Mouse (Mus musculus) stomach, embryonic 16.5 days (tissue): ENCODE measurements around the gene Mknk1. TPM values are rescaled to one million over a fixed set of nuclear protein-coding genes. Genes with fewer than 3 reads are reported as not detected.

ENCODE experiments used
- ATAC-seq: fragments of 200-750 bp; cut with Nextera tagmentation; 2 replicates; pipeline ENCODE4 v1.8.0; 2017; ENCODE audit warnings: moderate number of reproducible peaks, moderate TSS enrichment; ENCODE audit not compliant: insufficient read depth, low FRiP score
- H3K27ac ChIP-seq: fragments of 300-500 bp; sonication (generic); 2 replicates; pipeline ENCODE4 v1.5.1; 2014; ENCODE audit warnings: low read length
- H3K27me3 ChIP-seq: fragments of 300-500 bp; sonication (generic); 2 replicates; pipeline ENCODE4 v1.6.1; 2014; ENCODE audit warnings: low read length, control low read depth, mixed read lengths; ENCODE audit not compliant: control insufficient read depth, insufficient read depth
- H3K36me3 ChIP-seq: fragments of 300-500 bp; sonication (generic); 2 replicates; pipeline ENCODE4 v1.6.1; 2014; ENCODE audit warnings: low read length; ENCODE audit not compliant: control insufficient read depth, insufficient read depth
- H3K4me1 ChIP-seq: fragments of 300-500 bp; sonication (generic); 2 replicates; pipeline ENCODE4 v1.6.1; 2014; ENCODE audit warnings: low read length, control low read depth, mixed read lengths; ENCODE audit not compliant: control insufficient read depth, insufficient read depth
- H3K4me2 ChIP-seq: fragments of 300-500 bp; sonication (generic); 2 replicates; pipeline ENCODE4 v1.6.1; 2014; ENCODE audit warnings: low read depth, low read length, mixed read lengths
- H3K4me3 ChIP-seq: fragments of 300-500 bp; sonication (generic); replicated peaks from 2 replicates; pipeline ENCODE4 v1.5.1; 2014; ENCODE audit warnings: mild to moderate bottlenecking, low read length
- H3K9ac ChIP-seq: fragments of 300-500 bp; sonication (generic); 2 replicates; pipeline ENCODE4 v1.6.1; 2014; ENCODE audit warnings: low read length
- H3K9me3 ChIP-seq: fragments of 300-500 bp; sonication (generic); replicated peaks from 2 replicates; pipeline ENCODE4 v1.6.1; 2016; ENCODE audit warnings: low read length, control low read depth; ENCODE audit not compliant: control insufficient read depth
- WGBS: fragments of 180-500 bp; shearing (Covaris S2); extraction: QIAGEN DNeasy Blood & Tissue Kit; methylation state at CpG from one replicate; pipeline ENCODE4 v1.1.7; 2014; 5-methylcytosine and 5-hydroxymethylcytosine counted together
- polyA plus RNA-seq: library from polyadenylated mRNA; unstranded; fragments of >200 nt; fragmentation: Nextera tagmentation; extraction: Ambion mirVana; gene quantifications from 2 replicates; pipeline ENCODE4 v1.2.1, GENCODE M21; 2015

Mknk1 gene
- polyA plus RNA-seq, 1 experiment from 2014 or later, result 42.4 TPM

GRCm38 (mm10) chr4:115869512-115870210 lies 30.7 kb downstream of the Mknk1 start:
- no peak overlapping the region for H3K4me2 ChIP-seq
- 54% methylated on average over 16 of the region's 16 CpGs for WGBS
- H3K9ac ChIP-seq, result no peak overlapping the region
- no peak overlapping the region for H3K27ac ChIP-seq
- no peak for ATAC-seq
- H3K36me3 ChIP-seq, result peaks cover 5% of the 10 kb centered on the region
- H3K9me3 ChIP-seq, result no peaks in the 10 kb centered on the region
- H3K4me3 ChIP-seq, result no peak overlapping the region
- H3K4me1 ChIP-seq, result no peaks in the 10 kb centered on the region
- no peaks in the 10 kb centered on the region for H3K27me3 ChIP-seq

- peaks cover 5% of the 10 kb centered on the region for H3K36me3 ChIP-seq
- no peak overlapping the region for H3K9ac ChIP-seq
- H3K27me3 ChIP-seq, result no peaks in the 10 kb centered on the region
- H3K4me2 ChIP-seq, result no peak overlapping the region
- H3K9me3 ChIP-seq, result no peaks in the 10 kb centered on the region
- 0 out of 2 replicates have a peak, but pooled peaks cover 3% of the 10 kb centered on the region for H3K4me1 ChIP-seq
- H3K4me3 ChIP-seq, result no peak overlapping the region
- H3K27ac ChIP-seq, result no peak overlapping the region
- WGBS, result 87% methylated on average over 3 of the region's 3 CpGs
- ATAC-seq, result no peak
These were observed 34.2 kb downstream of the Mknk1 start for GRCm38 (mm10) chr4:115873231-115873630.

DNA sequence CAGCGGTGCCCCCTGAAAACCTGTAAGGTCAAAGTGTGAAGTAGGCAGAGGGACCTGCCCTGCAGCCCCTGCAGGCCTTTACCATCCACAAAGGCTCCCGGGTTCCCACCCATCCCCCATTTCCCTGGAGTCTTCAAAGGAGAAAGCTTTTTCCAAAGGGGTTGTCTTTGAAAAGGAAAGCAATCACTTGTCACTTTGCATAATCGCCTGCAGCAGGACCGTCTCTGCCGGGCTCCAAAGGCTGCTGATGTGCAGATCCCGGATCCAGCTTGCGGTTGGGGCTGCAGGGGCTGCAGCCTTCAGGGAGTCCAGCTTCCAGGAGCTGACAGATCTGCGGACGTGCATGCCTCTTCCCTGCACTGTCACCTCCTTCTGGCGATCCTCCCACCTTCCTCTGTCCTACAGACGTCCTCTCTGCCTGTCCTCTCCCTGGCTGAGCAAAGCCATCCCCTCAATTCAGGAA lies 39.2 kb downstream of the Mknk1 start:
- H3K4me2 ChIP-seq, result no peak overlapping the region
- H3K27ac ChIP-seq, result no peak overlapping the region
- H3K27me3 ChIP-seq, result no peaks in the 10 kb centered on the region
- WGBS, result 20% methylated on average over 11 of the region's 11 CpGs
- H3K9ac ChIP-seq, result 0 out of 2 replicates have a peak overlapping the region, but pooled peaks have one; percentile 33
- 0 out of 2 replicates have a peak, but pooled peaks cover 3% of the 10 kb centered on the region for H3K4me1 ChIP-seq
- H3K36me3 ChIP-seq, result no peaks in the 10 kb centered on the region; the same call in 1 of the 2 replicates
- no peak overlapping the region for H3K4me3 ChIP-seq
- ATAC-seq, result no peak
- no peaks in the 10 kb centered on the region for H3K9me3 ChIP-seq

DNA sequence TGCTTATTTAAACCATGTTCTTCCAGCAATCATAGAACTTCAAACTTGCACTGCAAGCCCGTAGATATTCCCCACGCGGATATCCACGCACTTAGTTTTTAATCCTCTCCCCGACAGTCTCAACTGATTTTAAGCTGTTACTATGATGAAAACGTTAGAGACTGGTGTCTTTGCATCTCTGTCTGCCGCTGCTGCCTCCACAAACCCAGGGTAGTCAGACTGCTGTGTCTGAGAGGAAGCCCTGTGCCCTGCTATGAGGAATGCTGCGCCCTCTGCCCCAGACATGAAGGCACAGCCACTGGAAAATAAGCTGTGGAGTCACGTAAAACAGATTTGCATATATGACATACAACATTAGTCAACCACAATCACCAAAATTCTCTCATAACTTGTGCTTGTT lies 39.8 kb downstream of the Mknk1 start:
- no peak overlapping the region for H3K4me3 ChIP-seq
- 0 out of 2 replicates have a peak, but pooled peaks cover 3% of the 10 kb centered on the region for H3K4me1 ChIP-seq
- no peak for ATAC-seq
- H3K27ac ChIP-seq, result no peak overlapping the region
- H3K27me3 ChIP-seq, result no peaks in the 10 kb centered on the region
- H3K36me3 ChIP-seq, result no peaks in the 10 kb centered on the region; the same call in 1 of the 2 replicates
- H3K9me3 ChIP-seq, result no peaks in the 10 kb centered on the region
- no peak overlapping the region for H3K9ac ChIP-seq
- 47% methylated on average over 9 of the region's 9 CpGs for WGBS
- no peak overlapping the region for H3K4me2 ChIP-seq

GRCm38 (mm10) chr4:115881183-115881582 lies 42.2 kb downstream of the Mknk1 start:
- WGBS, result 15% methylated on average over 1 of the region's 1 CpGs
- no peak overlapping the region for H3K9ac ChIP-seq
- H3K4me1 ChIP-seq, result 0 out of 2 replicates have a peak, but pooled peaks cover 3% of the 10 kb centered on the region
- ATAC-seq, result no peak
- H3K4me3 ChIP-seq, result no peak overlapping the region
- H3K4me2 ChIP-seq, result no peak overlapping the region
- no peaks in the 10 kb centered on the region for H3K27me3 ChIP-seq
- H3K9me3 ChIP-seq, result no peaks in the 10 kb centered on the region
- H3K27ac ChIP-seq, result no peak overlapping the region
- no peaks in the 10 kb centered on the region for H3K36me3 ChIP-seq

DNA sequence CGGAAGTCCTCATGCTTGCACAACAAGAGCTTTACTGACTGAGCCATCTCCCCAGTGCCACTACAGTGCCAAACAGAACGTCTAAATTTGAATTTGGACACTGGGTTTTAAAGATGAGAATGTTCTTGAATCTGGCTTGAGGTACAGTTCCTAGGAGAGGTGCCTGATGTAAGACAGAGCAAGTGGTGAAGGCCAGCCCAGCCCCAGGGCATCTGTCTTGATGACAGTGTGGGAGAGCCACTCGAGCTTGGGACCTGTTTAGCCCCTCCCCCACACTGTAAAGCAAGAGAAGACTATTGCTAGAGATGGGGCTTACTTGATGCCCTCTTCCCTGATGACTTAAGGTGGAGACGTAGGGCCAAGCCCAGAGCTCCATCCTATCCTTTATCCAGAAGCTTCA lies 43.2 kb downstream of the Mknk1 start:
- no peak for ATAC-seq
- H3K4me3 ChIP-seq, result no peak overlapping the region
- H3K4me1 ChIP-seq, result 0 out of 2 replicates have a peak, but pooled peaks cover 3% of the 10 kb centered on the region
- H3K36me3 ChIP-seq, result no peaks in the 10 kb centered on the region
- no peak overlapping the region for H3K4me2 ChIP-seq
- H3K27me3 ChIP-seq, result no peaks in the 10 kb centered on the region
- 49% methylated on average over 4 of the region's 4 CpGs for WGBS
- H3K9ac ChIP-seq, result no peak overlapping the region
- no peak overlapping the region for H3K27ac ChIP-seq
- no peaks in the 10 kb centered on the region for H3K9me3 ChIP-seq

DNA sequence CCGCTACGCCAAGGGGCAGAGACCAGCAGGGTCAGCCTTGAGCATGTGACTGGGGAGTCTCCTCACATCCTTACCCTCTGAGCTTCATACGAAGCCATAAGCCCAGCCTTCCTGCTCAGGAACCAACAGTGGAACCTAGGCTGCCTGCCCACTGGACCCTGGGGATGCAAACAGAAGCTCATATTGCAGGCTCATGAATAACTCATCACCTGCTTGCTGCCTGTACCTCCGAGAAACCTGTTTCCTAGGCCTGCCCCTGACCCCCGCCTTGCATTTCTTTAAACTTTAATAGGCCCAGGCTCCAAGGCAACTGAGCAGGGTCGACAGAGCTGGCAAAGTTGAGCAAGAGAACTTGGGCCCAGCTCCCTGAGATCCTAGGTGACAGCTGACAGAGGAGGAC lies 45.0 kb downstream of the Mknk1 start, which contains the start of gene Kncn:
TSS of gene Kncn (plus strand) at position 379 of the 400 bp plus-strand sequence.
- H3K36me3 ChIP-seq, result no peaks in the 10 kb centered on the region
- no peak within 1 kb of the TSS for H3K4me2 ChIP-seq
- ATAC-seq, result no peak
- H3K9me3 ChIP-seq, result no peaks in the 10 kb centered on the region
- H3K27ac ChIP-seq, result no peak within 1 kb of the TSS
- no peaks in the 10 kb centered on the region for H3K4me1 ChIP-seq
- no peak within 1 kb of the TSS for H3K4me3 ChIP-seq
- WGBS, result 69% methylated on average over 6 of the region's 6 CpGs
- H3K27me3 ChIP-seq, result no peaks in the 10 kb centered on the region
- no peak within 1 kb of the TSS for H3K9ac ChIP-seq

DNA sequence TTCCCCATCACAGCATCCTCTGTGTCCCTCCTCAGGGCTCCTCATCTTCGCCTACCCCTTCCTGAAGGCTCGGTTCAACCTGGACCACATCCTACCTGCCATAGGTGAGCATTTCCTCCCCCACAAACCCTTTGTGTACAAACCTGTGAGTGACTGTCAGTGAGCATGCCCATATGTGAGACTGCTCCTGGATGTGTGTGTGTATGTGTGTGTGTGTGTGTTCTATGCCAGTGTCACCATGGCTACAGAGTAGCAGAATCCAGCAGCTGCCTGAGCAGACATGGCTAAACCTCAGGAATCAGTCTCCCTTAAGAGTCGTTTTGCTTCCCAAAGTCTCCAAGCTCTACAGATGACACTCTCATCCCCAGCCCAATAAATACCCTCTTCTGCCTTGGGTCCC lies 46.8 kb downstream of the Mknk1 start:
- H3K27me3 ChIP-seq, result peaks cover 3% of the 10 kb centered on the region; the same call in 1 of the 2 replicates
- H3K27ac ChIP-seq, result no peak overlapping the region
- no peak for ATAC-seq
- no peaks in the 10 kb centered on the region; the same call in 1 of the 2 replicates for H3K4me1 ChIP-seq
- H3K9ac ChIP-seq, result no peak overlapping the region
- WGBS, result 67% methylated on average over 3 of the region's 3 CpGs
- H3K4me3 ChIP-seq, result no peak overlapping the region
- H3K9me3 ChIP-seq, result no peaks in the 10 kb centered on the region
- H3K36me3 ChIP-seq, result no peaks in the 10 kb centered on the region
- H3K4me2 ChIP-seq, result no peak overlapping the region

DNA sequence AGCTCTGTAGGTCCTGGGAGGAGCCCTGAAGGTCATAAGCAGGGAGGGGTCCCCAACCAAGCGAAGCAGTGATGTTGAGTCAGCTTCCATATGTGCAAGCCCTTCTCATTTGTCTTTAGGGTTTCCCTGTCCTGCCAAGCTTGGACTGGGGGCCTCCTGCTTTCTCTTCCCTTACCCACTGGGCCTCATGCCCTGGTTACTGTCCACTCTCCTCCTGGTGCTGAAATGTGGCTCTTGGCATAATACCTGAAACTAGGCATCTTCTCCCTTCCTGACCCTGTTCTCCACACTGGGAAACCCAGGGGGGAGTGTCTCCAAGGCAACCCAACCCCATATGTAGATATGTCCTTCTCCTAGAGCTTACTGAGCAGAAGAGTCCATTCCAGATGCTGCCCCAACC lies 47.9 kb downstream of the Mknk1 start:
- Histone ChIP-seq H3K27me3 (peaks cover 11% of the 10 kb centered on the region), H3K9ac (no peak overlapping the region), H3K4me2 (no peak overlapping the region), H3K9me3 (no peaks in the 10 kb centered on the region), H3K4me1 (no peaks in the 10 kb centered on the region; the same call in 1 of the 2 replicates), H3K27ac (no peak overlapping the region), H3K36me3 (no peaks in the 10 kb centered on the region), H3K4me3 (no peak overlapping the region)
- ATAC-seq, result no peak
- WGBS, result 45% methylated on average over 1 of the region's 1 CpGs
